Mouse (Mus musculus) heart, embryonic 11.5 days (tissue): Measurements from ENCODE around the gene Pknox1. TPM values are rescaled to one million over a fixed set of nuclear protein-coding genes. Genes with fewer than 3 reads are reported as not detected.
A peak's percentile ranks its signal among the peaks of the same experiment; 100 is the strongest.

ENCODE experiments used
- ATAC-seq: fragments of 200-750 bp; cut with Nextera tagmentation; replicated peaks from 2 replicates; pipeline ENCODE4 v1.8.0; 2017; ENCODE audit warnings: moderate library complexity; ENCODE audit not compliant: insufficient number of reproducible peaks, low FRiP score, low TSS enrichment
- H3K27ac ChIP-seq: fragments of 300-500 bp; sonication (generic); 2 replicates; pipeline ENCODE4 v1.5.1; 2014; ENCODE audit warnings: mild to moderate bottlenecking, low read depth, low read length
- H3K27me3 ChIP-seq: fragments of 300-500 bp; sonication (generic); 2 replicates; pipeline ENCODE4 v1.6.1; 2014; ENCODE audit warnings: mild to moderate bottlenecking, low read length, mixed read lengths; ENCODE audit not compliant: control insufficient read depth, insufficient read depth
- H3K36me3 ChIP-seq: fragments of 300-500 bp; sonication (generic); 2 replicates; pipeline ENCODE4 v1.6.1; 2014; ENCODE audit warnings: mild to moderate bottlenecking, low read length, moderate library complexity, mixed read lengths; ENCODE audit not compliant: control insufficient read depth, insufficient read depth
- H3K4me1 ChIP-seq: fragments of 300-500 bp; sonication (generic); 2 replicates; pipeline ENCODE4 v1.6.1; 2014; ENCODE audit warnings: low read length; ENCODE audit not compliant: control insufficient read depth, insufficient read depth
- H3K4me2 ChIP-seq: fragments of 300-500 bp; sonication (generic); 2 replicates; pipeline ENCODE4 v1.6.1; 2014; ENCODE audit warnings: mild to moderate bottlenecking, moderate library complexity
- H3K4me3 ChIP-seq: fragments of 300-500 bp; sonication (generic); 2 replicates; pipeline ENCODE4 v1.5.1; 2014; ENCODE audit warnings: low read depth, low read length
- H3K9ac ChIP-seq: fragments of 300-500 bp; sonication (generic); 2 replicates; pipeline ENCODE4 v1.6.1; 2014; ENCODE audit warnings: mild to moderate bottlenecking, low read depth, low read length, moderate library complexity
- H3K9me3 ChIP-seq: fragments of 300-500 bp; sonication (generic); replicated peaks from 2 replicates; pipeline ENCODE4 v1.6.1; 2016; ENCODE audit warnings: low read length; ENCODE audit not compliant: control insufficient read depth
- WGBS: fragments of 180-500 bp; shearing (Covaris S2); extraction: QIAGEN DNeasy Blood & Tissue Kit; methylation state at CpG from one replicate; pipeline ENCODE4 v1.1.7; 2014; ENCODE audit not compliant: insufficient replicate concordance; 5-methylcytosine and 5-hydroxymethylcytosine counted together
- polyA plus RNA-seq: library from polyadenylated mRNA; unstranded; fragments of >200 nt; fragmentation: Nextera tagmentation; extraction: Ambion mirVana; gene quantifications from 2 replicates; pipeline ENCODE4 v1.2.1, GENCODE M21; 2014

The Pknox1 gene
- polyA plus RNA-seq, 1 experiment from 2014 or later, result 19.8 TPM

GRCm38 (mm10) chr17:31559021-31559789 lies 5.3 kb upstream of the Pknox1 start:
- H3K36me3 ChIP-seq, result no peaks in the 10 kb centered on the region
- no peak overlapping the region for H3K27ac ChIP-seq
- no peak for ATAC-seq
- H3K9me3 ChIP-seq, result no peaks in the 10 kb centered on the region
- no peak overlapping the region for H3K9ac ChIP-seq
- 84% methylated on average over 11 of the region's 11 CpGs for WGBS
- H3K4me1 ChIP-seq, result peaks cover 11% of the 10 kb centered on the region; the same call in 1 of the 2 replicates
- H3K27me3 ChIP-seq, result no peaks in the 10 kb centered on the region
- H3K4me2 ChIP-seq, result no peak overlapping the region
- no peak overlapping the region for H3K4me3 ChIP-seq

DNA sequence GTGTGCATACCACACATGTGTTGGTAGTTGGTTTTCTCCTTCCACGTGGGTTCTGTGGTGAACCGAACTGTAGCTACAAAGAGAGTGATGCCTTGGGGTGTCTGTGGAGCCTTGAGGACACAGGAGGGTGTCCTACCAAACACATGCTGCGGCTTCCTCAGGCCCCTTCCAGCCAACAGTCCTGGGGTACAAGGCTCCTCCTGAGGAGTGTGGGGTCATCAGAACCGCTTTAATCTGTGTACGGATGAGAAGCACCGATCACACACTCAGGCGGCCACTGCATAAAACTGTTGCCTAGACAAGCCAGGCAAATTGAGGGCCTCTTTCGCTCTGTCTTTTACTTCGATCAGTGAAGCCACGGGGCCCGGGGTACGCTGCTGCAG lies 911 bp upstream of the Pknox1 start:
- H3K36me3 ChIP-seq, result no peaks in the 10 kb centered on the region
- peak overlapping the region; percentile 35 for H3K4me3 ChIP-seq
- peak overlapping the region; percentile 62 for H3K4me2 ChIP-seq
- peak overlapping the region; percentile 72 for H3K9ac ChIP-seq
- H3K27me3 ChIP-seq, result no peaks in the 10 kb centered on the region
- peaks cover 22% of the 10 kb centered on the region for H3K4me1 ChIP-seq
- no peak for ATAC-seq
- no peaks in the 10 kb centered on the region for H3K9me3 ChIP-seq
- peak overlapping the region; percentile 79 for H3K27ac ChIP-seq
- 21% methylated on average over 12 of the region's 12 CpGs for WGBS

DNA sequence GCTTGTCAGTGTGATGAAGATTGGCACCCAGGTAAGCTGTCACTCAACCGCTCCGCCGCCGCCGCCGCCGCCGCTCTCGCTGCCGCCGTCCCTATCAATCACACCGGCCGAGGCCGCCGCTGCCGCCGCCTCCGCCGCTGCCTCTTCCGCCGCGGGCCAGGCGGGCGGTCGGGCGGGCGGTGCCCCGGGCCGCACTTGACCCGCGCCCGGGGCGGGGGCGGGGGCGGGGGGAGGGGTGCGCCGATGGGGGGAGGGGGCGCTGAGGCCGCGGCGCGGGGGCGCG lies 265 bp downstream of the Pknox1 start:
- H3K4me2 ChIP-seq, result peak overlapping the region; percentile 79
- WGBS, result 2% methylated on average over 31 of the region's 44 CpGs
- no peaks in the 10 kb centered on the region for H3K9me3 ChIP-seq
- no peaks in the 10 kb centered on the region for H3K27me3 ChIP-seq
- peak overlapping the region; percentile 91 for H3K9ac ChIP-seq
- H3K27ac ChIP-seq, result peak overlapping the region; percentile 98
- no peaks in the 10 kb centered on the region for H3K36me3 ChIP-seq
- ATAC-seq, result no peak
- peaks cover 26% of the 10 kb centered on the region for H3K4me1 ChIP-seq
- H3K4me3 ChIP-seq, result peak overlapping the region; percentile 93

DNA sequence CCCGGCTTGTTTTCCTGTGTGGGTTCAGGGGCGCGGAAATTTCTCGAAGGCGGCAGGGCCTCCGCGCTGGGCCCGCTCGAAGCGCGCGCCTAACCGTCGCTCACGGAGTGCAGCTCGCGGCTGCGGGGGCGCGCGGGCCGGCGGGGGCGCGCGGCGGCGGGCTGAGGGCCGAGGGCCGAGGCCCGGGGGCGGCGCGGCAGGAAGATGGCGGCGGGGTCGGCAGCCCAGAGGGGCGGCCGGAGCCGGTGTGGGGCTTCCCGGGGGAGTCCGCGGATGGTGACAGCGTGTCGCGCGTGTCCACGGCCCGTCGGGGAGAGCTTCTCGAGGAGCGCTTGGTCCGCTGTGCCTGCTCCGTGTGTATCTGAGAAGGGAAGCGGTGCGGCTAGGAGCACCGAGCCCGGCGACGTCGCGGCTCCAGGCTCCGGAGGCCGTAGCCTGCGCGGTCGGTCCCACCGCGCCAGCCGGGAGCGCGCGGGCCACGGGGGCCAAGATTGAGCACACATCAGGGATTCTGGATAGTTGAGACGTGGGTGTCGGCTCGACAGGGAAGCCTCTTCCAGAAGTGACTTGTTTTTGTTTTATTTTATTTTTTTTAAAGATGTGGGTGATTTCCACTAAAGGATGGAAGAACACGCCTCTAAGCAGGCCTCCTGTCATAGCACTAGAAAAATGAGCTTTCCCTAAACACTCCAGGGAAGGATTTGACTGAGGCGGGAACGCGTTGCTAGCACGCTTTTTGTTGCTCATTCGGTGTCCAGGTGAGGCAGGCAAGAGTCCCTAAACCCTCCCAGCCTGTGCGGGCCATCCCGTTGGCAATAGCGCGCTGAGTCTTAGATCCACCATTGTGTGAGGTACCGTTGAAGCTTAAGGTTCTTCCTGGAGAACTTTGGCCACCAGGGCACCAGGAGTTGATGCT lies 865 bp downstream of the Pknox1 start:
- peak; percentile 36 for ATAC-seq
- peak overlapping the region; percentile 98 for H3K27ac ChIP-seq
- H3K27me3 ChIP-seq, result no peaks in the 10 kb centered on the region
- H3K4me1 ChIP-seq, result peaks cover 26% of the 10 kb centered on the region
- no peaks in the 10 kb centered on the region for H3K36me3 ChIP-seq
- under 1% methylated on average over 68 of the region's 88 CpGs for WGBS
- H3K9ac ChIP-seq, result peak overlapping the region; percentile 91
- H3K4me3 ChIP-seq, result peak overlapping the region; percentile 93
- peak overlapping the region; percentile 79 for H3K4me2 ChIP-seq
- no peaks in the 10 kb centered on the region for H3K9me3 ChIP-seq

DNA sequence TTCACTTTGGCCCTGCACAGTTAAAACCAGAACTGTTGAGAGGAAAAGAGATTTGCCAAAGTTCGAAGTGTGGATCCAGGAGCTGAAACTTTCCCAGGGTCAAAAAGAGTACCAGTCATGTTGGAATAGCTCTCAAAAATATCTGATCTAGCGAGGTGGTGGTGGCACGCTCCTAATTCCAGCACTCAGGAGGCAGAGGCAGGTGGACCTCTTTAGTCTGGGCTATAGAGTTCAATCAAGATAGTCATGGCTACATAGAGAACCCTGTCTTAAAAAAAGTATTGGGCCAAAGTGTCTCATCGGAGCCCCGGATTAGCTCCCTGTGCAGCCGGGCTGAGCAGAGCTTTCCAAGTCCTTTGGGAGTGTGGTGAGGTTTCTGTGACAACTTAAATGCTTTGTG lies 1.7 kb downstream of the Pknox1 start:
- no peak for ATAC-seq
- peaks cover 35% of the 10 kb centered on the region for H3K4me1 ChIP-seq
- WGBS, result 68% methylated on average over 6 of the region's 6 CpGs

GRCm38 (mm10) chr17:31569756-31570155 lies 5.2 kb downstream of the Pknox1 start:
- no peak for ATAC-seq
- no peaks in the 10 kb centered on the region for H3K27me3 ChIP-seq
- peaks cover 35% of the 10 kb centered on the region for H3K4me1 ChIP-seq
- H3K9ac ChIP-seq, result no peak overlapping the region
- no peak overlapping the region for H3K4me2 ChIP-seq
- 88% methylated on average over 1 of the region's 1 CpGs for WGBS
- 0 out of 2 replicates have a peak overlapping the region, but pooled peaks have one; percentile 0 for H3K27ac ChIP-seq
- H3K4me3 ChIP-seq, result no peak overlapping the region
- H3K9me3 ChIP-seq, result no peaks in the 10 kb centered on the region
- H3K36me3 ChIP-seq, result no peaks in the 10 kb centered on the region

More for the DNA sequence above, 1.7 kb downstream of the Pknox1 start:
- Histone ChIP-seq H3K4me3 (peak overlapping the region; percentile 93), H3K9me3 (no peaks in the 10 kb centered on the region), H3K36me3 (no peaks in the 10 kb centered on the region), H3K9ac (peak overlapping the region; percentile 91; the same call in 1 of the 2 replicates), H3K27ac (no peak overlapping the region), H3K4me2 (peak overlapping the region; percentile 79), H3K27me3 (no peaks in the 10 kb centered on the region)

DNA sequence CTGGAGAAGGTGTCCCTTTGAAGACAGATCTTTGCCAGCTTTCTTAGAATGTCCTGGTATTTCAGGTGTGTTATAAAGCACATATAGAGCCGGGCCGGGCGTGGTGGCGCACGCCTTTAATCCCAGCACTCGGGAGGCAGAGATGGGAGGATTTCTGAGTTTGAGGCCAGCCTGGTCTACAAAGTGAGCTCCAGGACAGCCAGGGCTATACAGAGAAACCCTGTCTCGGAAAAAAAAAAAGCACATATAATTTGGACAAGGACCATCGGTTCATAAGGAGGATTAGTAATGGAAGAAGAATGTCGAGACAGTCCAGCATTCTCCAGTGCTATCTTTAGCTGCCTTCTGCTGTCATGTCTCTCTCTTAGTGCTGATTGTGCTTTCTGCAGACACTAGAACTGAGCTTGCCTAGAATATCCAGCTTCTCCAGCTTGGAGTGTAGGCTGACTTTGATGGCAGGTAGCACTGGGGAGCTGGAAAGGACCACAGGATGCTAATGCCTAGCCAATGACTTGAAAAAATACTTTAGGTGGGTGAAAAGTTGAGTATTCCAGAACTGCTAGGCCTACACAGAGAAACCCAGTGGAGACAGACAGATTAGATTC lies 5.9 kb downstream of the Pknox1 start:
- Histone ChIP-seq H3K9me3 (no peaks in the 10 kb centered on the region), H3K9ac (no peak overlapping the region), H3K27ac (0 out of 2 replicates have a peak overlapping the region, but pooled peaks have one; percentile 0), H3K4me1 (peaks cover 37% of the 10 kb centered on the region), H3K36me3 (no peaks in the 10 kb centered on the region), H3K27me3 (no peaks in the 10 kb centered on the region), H3K4me2 (no peak overlapping the region), H3K4me3 (no peak overlapping the region)
- ATAC-seq, result peak; percentile 83
- 69% methylated on average over 9 of the region's 9 CpGs for WGBS

GRCm38 (mm10) chr17:31571689-31572088 lies 7.2 kb downstream of the Pknox1 start:
- no peak overlapping the region for H3K9ac ChIP-seq
- H3K27ac ChIP-seq, result no peak overlapping the region
- no peak for ATAC-seq
- peaks cover 29% of the 10 kb centered on the region for H3K4me1 ChIP-seq
- H3K4me2 ChIP-seq, result no peak overlapping the region
- no peaks in the 10 kb centered on the region for H3K36me3 ChIP-seq
- no peaks in the 10 kb centered on the region for H3K9me3 ChIP-seq
- WGBS, result 85% methylated on average over 5 of the region's 5 CpGs
- H3K27me3 ChIP-seq, result no peaks in the 10 kb centered on the region
- H3K4me3 ChIP-seq, result no peak overlapping the region
